Comparison of ENCODE assay signal across 21 mouse cellular contexts in genomic region chr16:29065961-29066360, GRCm38 (mm10).
DNase-seq lines count a peak whose midpoint lies in the region; ATAC-seq and TF ChIP-seq lines count a peak whose summit lies in the region.
"Had no signal": no experiment of that assay in that cellular context is flagged by ENCODE, and none has a peak within 500 bp of the region (broad histone marks: within the 10 kb centered on the region; RNA-seq: fewer than 3 reads in every experiment).

No protein-coding gene starts in this region.

- WGBS in lung, embryonic 14.5 days = 69% methylated on average over 3 of the region's 3 CpGs
- WGBS in lung, adult 2 months = 67% methylated on average over 3 of the region's 3 CpGs

- no peaks in the 10 kb centered on the region for H3K36me3 ChIP-seq in lung, embryonic 14.5 days (ENCODE audit: insufficient read depth)
- H3K36me3 ChIP-seq: embryonic facial prominence, embryonic 12.5 days; heart, embryonic 15.5 days; hindbrain, embryonic 13.5 days had no signal

- TF ChIP-seq POLR2A in lung, adult 2 months (IDR thresholded peaks at IDR 0.05; ENCODE audit: borderline replicate concordance, extremely low read depth, low read depth, low read length) = no peak

- H3K4me2 ChIP-seq in lung, embryonic 14.5 days = no peak overlapping the region
- H3K4me2 ChIP-seq: embryonic facial prominence, embryonic 12.5 days; heart, embryonic 11.5 days; heart, embryonic 15.5 days; hindbrain, embryonic 13.5 days had no signal

- H3K27ac ChIP-seq in lung, embryonic 14.5 days (ENCODE audit: low read depth) = no peak overlapping the region
- H3K27ac ChIP-seq: embryonic facial prominence, embryonic 12.5 days; heart, adult 2 months; heart, embryonic 15.5 days; hindbrain, embryonic 13.5 days had no signal

- no peaks in the 10 kb centered on the region for H3K27me3 ChIP-seq in lung, embryonic 14.5 days (ENCODE audit: insufficient read depth, low read length)
- H3K27me3 ChIP-seq: CH12.LX; embryonic facial prominence, embryonic 12.5 days; heart, embryonic 15.5 days; hindbrain, embryonic 13.5 days had no signal

- H3K4me3 ChIP-seq in lung, embryonic 14.5 days (ENCODE audit: low read depth, low read length) = no peak overlapping the region
- no peak overlapping the region for H3K4me3 ChIP-seq in lung, adult 2 months (replicated peaks; ENCODE audit: extremely low read depth, low read depth, low read length)
- H3K4me3 ChIP-seq: embryonic facial prominence, embryonic 12.5 days; heart, adult 2 months; heart, embryonic 15.5 days; hindbrain, embryonic 13.5 days had no signal

- ATAC-seq in lung, embryonic 14.5 days (ENCODE audit: insufficient read depth) = no peak
- ATAC-seq: forebrain, embryonic 14.5 days; intestine, embryonic 16.5 days had no signal

- H3K9me3 ChIP-seq in lung, embryonic 14.5 days (ENCODE audit: low read depth, low read length) = no peaks in the 10 kb centered on the region
- H3K9me3 ChIP-seq: embryonic facial prominence, embryonic 12.5 days; heart, embryonic 15.5 days; hindbrain, embryonic 13.5 days had no signal

- TF ChIP-seq CTCF in lung, embryonic 14.5 days (IDR thresholded peaks at IDR 0.05; ENCODE audit: low read depth) = no peak
- no peak for TF ChIP-seq CTCF in lung, adult 2 months (IDR thresholded peaks at IDR 0.05; ENCODE audit: insufficient read depth, low read length)

- no peak overlapping the region for H3K9ac ChIP-seq in lung, embryonic 14.5 days
- H3K9ac ChIP-seq: embryonic facial prominence, embryonic 12.5 days; heart, embryonic 15.5 days; hindbrain, embryonic 13.5 days had no signal

- DNase-seq in adrenal gland, adult 8-10 months = peak; percentile 53
- DNase-seq in adrenal gland, adult 18-20 months (ENCODE audit: low spot score in 2 of 2) = no peak
- DNase-seq in lung, embryonic 14.5 days = peak; percentile 23
- DNase-seq in lung, adult 2 months = no peak
- DNase-seq in Muller cell, postnatal 12 days (ENCODE audit: inconsistent ontology term) = peak; percentile 20
- DNase-seq in adrenal gland, postnatal 10 days = peak; percentile 26
- DNase-seq in frontal cortex, postnatal 14 days (ENCODE audit: low spot score in 2 of 2) = no peak
- DNase-seq: cerebellum, adult 11 months; cerebellum, adult 8-10 months; cerebellum, postnatal 25 days; gastrocnemius, postnatal 14 days; heart, adult 2 months; heart, postnatal 14 days; kidney, adult 2 months had no signal

- no peaks in the 10 kb centered on the region for H3K4me1 ChIP-seq in lung, embryonic 14.5 days (ENCODE audit: insufficient read depth)
- H3K4me1 ChIP-seq in lung, adult 2 months (ENCODE audit: control insufficient read depth, insufficient read depth, low read length) = no peaks in the 10 kb centered on the region
- H3K4me1 ChIP-seq: embryonic facial prominence, embryonic 12.5 days; heart, embryonic 15.5 days; hindbrain, embryonic 13.5 days had no signal

Comparison
In these comparisons a context has a peak if more than half of its experiments do, and no peak if none do; other contexts are left out.
1. DNase-seq: peak in adrenal gland, adult 8-10 months (single experiment), lung, embryonic 14.5 days (single experiment), Muller cell, postnatal 12 days (single experiment) and adrenal gland, postnatal 10 days (single experiment); none in adrenal gland, adult 18-20 months (0 of 2), lung, adult 2 months (single experiment) and frontal cortex, postnatal 14 days (0 of 2).